Mouse (Mus musculus) heart, adult 2 months (tissue): Measurements from ENCODE around the gene 4933427D14Rik.

Source experiments
- CTCF ChIP-seq: fragments of 200-600 bp; IDR thresholded peaks from 2 replicates; pipeline ENCODE4 v1.8.1; 2022; ENCODE audit warnings: antibody characterized with exemption, mild to moderate bottlenecking, moderate library complexity
- EP300 ChIP-seq: fragments of 200-500 bp; IDR thresholded peaks from 2 replicates; pipeline ENCODE4 v1.6.1; 2011; ENCODE audit warnings: low read depth, low read length, control low read depth; ENCODE audit not compliant: insufficient read depth
- POLR2A ChIP-seq: fragments of 200-500 bp; IDR thresholded peaks from 2 replicates; pipeline ENCODE4 v1.6.1; 2011; ENCODE audit warnings: mild to moderate bottlenecking, low read depth, low read length, control low read depth; ENCODE audit not compliant: insufficient read depth

DNA sequence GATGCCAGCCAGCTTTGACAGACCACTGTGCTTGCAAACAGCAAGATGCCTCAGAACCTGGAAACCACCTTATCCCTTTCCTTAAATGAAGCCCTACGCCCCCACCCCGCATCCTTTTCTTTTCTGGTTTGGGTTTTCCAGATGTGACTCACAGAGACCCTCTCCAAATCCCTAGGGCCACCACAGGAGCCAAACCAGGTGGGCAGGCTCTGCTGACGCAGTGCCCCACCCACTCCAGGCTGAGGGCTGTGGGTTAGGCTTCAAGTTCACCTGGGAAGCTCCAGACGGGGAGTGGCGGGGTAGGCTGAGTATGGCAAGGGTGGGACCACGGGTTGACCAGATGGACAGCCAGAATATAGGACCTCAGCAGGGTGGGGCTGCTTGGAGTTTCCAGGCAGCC lies 19.6 kb upstream of the 4933427D14Rik start:
- no peak for TF ChIP-seq POLR2A
- no peak for TF ChIP-seq EP300
- TF ChIP-seq CTCF = no peak
